Mouse (Mus musculus): Measurements from ENCODE around the gene Asap2. TPM values are rescaled to one million over a fixed set of nuclear protein-coding genes. Genes with fewer than 3 reads are reported as not detected.

The Asap2 gene
- polyA plus RNA-seq, 2 experiments = 1.0 to 2.0 TPM

DNA sequence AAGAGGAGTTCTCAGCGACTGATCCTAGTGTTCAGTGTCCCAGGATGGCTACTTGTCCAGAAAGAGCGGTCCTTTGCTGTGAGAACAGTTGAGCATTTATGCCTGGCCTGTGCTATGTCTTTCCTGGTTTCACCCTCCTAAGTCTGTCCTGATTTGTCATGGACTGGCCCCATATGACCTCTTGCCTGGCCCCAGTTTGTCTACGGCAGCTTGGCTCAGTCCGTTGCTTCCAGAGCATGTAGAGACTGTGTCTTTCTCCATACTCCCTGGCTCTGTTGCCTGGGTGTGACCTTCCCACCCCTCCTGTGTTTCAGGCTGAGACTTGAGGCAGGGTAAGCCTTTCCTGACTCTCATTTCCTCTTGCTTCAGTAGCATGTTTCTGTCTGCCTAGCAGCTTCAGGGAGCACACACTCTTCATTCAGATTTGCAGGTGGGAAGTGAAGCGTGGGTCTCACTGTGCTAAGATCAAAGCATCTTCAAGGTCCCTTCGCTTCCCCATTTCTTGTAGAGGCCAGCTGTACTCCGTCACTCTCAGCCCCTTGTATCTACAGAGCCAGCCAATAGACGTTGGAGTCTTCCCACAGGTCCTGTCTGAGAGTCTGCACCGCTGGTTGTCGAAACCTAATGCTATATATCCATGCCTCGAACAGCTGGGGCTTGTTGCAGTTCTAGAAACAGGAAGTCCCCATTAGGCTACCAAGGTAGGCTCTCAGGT is 181.7 kb downstream of the Asap2 start:
- no peak overlapping the region for H3K4me3 ChIP-seq (ENCODE audit: insufficient read depth in 1 of 2, low read depth in 2 of 2, low read length in 2 of 2)
- H3K4me1 ChIP-seq (replicated peaks; ENCODE audit: control insufficient read depth in 2 of 2, insufficient read depth in 2 of 2, low read length in 1 of 2) = peaks cover 5 to 12% of the 10 kb centered on the region in 2 experiments
- H3K36me3 ChIP-seq (replicated peaks; ENCODE audit: control insufficient read depth, insufficient read depth, low read depth) = no peaks in the 10 kb centered on the region
- ATAC-seq (ENCODE audit: insufficient read depth) = no peak
- no peak overlapping the region for H3K27ac ChIP-seq
- TF ChIP-seq EP300 (IDR thresholded peaks at IDR 0.05; ENCODE audit: low read depth) (no peak), CTCF (IDR thresholded peaks at IDR 0.05; ENCODE audit: low read depth) (no peak)
- H3K9ac ChIP-seq (replicated peaks) = no peak overlapping the region
- no peak for DNase-seq (ENCODE audit: low read depth in 3 of 3, low spot score in 3 of 3)
- H3K9me3 ChIP-seq (ENCODE audit: control insufficient read depth, low read length) = no peaks in the 10 kb centered on the region
- 70% methylated on average over 11 of the region's 11 CpGs for WGBS (ENCODE audit: insufficient replicate concordance)
- H3K4me2 ChIP-seq (ENCODE audit: low read depth) = no peak overlapping the region
- H3K27me3 ChIP-seq (ENCODE audit: control insufficient read depth, insufficient read depth, low read length) = no peaks in the 10 kb centered on the region

DNA sequence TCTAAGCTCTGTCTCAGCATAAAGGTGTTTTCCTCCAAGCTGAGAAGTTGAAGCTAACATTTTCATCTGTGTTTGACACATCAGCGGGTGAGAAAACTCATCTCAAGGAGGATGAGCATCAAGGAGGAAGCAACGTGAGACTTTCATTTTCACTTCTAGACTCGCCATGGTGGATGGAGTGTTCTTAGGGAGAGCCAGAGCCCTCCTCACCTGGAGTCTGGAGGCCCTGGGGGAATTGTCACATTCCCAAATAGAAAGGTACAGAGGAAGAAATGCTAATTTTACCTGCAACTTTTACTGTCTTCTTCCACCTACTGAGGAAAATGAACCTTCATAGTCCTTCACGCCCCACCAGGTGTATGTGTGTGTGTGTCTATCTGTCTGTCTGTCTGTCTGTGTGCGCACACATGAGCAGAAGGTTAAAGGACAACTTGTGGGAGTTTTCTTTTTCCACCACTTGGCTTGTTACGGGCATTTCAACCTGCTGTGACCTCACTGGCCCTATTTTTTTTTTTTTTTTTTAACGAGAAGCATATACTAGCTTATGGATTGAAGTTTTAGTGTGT is 183.7 kb downstream of the Asap2 start:
- DNase-seq (ENCODE audit: low read depth in 3 of 3, low spot score in 3 of 3) (no peak), ATAC-seq (ENCODE audit: insufficient read depth) (no peak)
- TF ChIP-seq CTCF (IDR thresholded peaks at IDR 0.05; ENCODE audit: low read depth) (no peak), EP300 (IDR thresholded peaks at IDR 0.05; ENCODE audit: low read depth) (no peak)
- H3K9ac ChIP-seq (replicated peaks) = no peak overlapping the region
- H3K27ac ChIP-seq = no peak overlapping the region
- 0 out of 4 replicates have a peak, but pooled peaks cover 0 to 2% of the 10 kb centered on the region in 2 experiments for H3K4me1 ChIP-seq (replicated peaks; ENCODE audit: control insufficient read depth in 2 of 2, insufficient read depth in 2 of 2, low read length in 1 of 2)
- H3K4me3 ChIP-seq (ENCODE audit: insufficient read depth in 1 of 2, low read depth in 2 of 2, low read length in 2 of 2) = no peak overlapping the region
- no peaks in the 10 kb centered on the region for H3K9me3 ChIP-seq (ENCODE audit: control insufficient read depth, low read length)
- H3K4me2 ChIP-seq (ENCODE audit: low read depth) = no peak overlapping the region
- H3K36me3 ChIP-seq (replicated peaks; ENCODE audit: control insufficient read depth, insufficient read depth, low read depth) = no peaks in the 10 kb centered on the region
- no peaks in the 10 kb centered on the region for H3K27me3 ChIP-seq (ENCODE audit: control insufficient read depth, insufficient read depth, low read length)
- 63% methylated on average over 7 of the region's 7 CpGs for WGBS (ENCODE audit: insufficient replicate concordance)

DNA sequence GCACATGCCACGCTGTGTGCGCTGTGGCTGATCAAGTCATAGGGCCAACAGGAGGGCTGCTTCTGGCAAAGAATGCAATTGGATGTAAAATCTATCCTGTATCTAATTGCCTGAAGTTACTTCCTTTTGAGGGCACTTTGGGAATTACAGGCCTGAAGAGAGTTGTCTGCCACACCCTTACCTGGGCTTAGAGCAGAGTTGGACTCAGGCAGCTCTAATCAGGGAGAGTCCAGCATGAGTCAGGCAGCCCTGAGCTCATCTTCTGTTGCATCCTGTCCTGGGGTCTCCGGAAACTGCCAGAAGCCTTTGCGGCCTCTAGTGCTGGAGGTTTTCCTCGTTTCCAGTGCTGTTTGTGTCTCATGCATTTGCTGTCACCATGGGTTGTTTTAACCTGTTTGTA is 186.1 kb downstream of the Asap2 start:
- Histone ChIP-seq H3K9me3 (ENCODE audit: control insufficient read depth, low read length) (no peaks in the 10 kb centered on the region), H3K27ac (no peak overlapping the region), H3K27me3 (ENCODE audit: control insufficient read depth, insufficient read depth, low read length) (no peaks in the 10 kb centered on the region), H3K9ac (replicated peaks) (no peak overlapping the region), H3K4me1 (replicated peaks; ENCODE audit: control insufficient read depth in 2 of 2, insufficient read depth in 2 of 2, low read length in 1 of 2) (peaks cover 0 to 11% of the 10 kb centered on the region in 2 experiments; a peak in 2 of 4 replicates), H3K4me2 (ENCODE audit: low read depth) (no peak overlapping the region), H3K36me3 (replicated peaks; ENCODE audit: control insufficient read depth, insufficient read depth, low read depth) (no peaks in the 10 kb centered on the region), H3K4me3 (ENCODE audit: insufficient read depth in 1 of 2, low read depth in 2 of 2, low read length in 2 of 2) (no peak overlapping the region)
- DNase-seq (ENCODE audit: low read depth in 3 of 3, low spot score in 3 of 3) (no peak), ATAC-seq (ENCODE audit: insufficient read depth) (no peak)
- WGBS (ENCODE audit: insufficient replicate concordance) = 74% methylated on average over 5 of the region's 5 CpGs
- TF ChIP-seq CTCF (IDR thresholded peaks at IDR 0.05; ENCODE audit: low read depth) (no peak), EP300 (IDR thresholded peaks at IDR 0.05; ENCODE audit: low read depth) (no peak)

DNA sequence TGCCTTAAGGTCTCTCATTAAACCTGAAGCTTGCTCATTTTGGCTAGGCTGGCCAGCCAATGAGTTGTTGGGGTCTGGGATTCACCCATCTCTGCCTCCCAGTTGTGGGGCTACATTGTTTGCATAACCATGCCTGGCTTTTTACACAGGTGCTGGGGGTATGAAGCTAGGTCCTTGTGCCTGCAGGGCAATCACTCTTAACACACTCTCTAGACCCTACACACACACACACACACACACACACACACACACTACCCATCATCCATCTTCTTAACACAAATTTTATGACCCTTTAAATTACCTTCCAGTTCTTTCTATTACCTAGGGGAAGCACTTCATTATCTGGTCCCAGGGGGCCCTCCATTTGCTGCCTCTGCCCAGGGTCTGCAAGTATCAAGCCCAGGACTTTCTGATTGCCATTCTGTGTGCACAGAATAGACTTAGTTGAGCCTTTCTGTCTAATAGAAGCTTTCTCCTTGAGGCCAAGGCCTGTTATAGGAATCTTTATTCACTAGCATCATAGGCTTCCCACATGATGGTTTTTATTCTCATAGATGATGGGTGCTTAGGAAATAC is 187.0 kb downstream of the Asap2 start:
- Histone ChIP-seq H3K27me3 (ENCODE audit: control insufficient read depth, insufficient read depth, low read length) (no peaks in the 10 kb centered on the region), H3K9me3 (ENCODE audit: control insufficient read depth, low read length) (no peaks in the 10 kb centered on the region), H3K27ac (no peak overlapping the region), H3K9ac (replicated peaks) (no peak overlapping the region), H3K4me2 (ENCODE audit: low read depth) (no peak overlapping the region), H3K36me3 (replicated peaks; ENCODE audit: control insufficient read depth, insufficient read depth, low read depth) (no peaks in the 10 kb centered on the region), H3K4me1 (replicated peaks; ENCODE audit: control insufficient read depth in 2 of 2, insufficient read depth in 2 of 2, low read length in 1 of 2) (peaks cover 0 to 11% of the 10 kb centered on the region in 2 experiments; a peak in 2 of 4 replicates), H3K4me3 (ENCODE audit: insufficient read depth in 1 of 2, low read depth in 2 of 2, low read length in 2 of 2) (no peak overlapping the region)
- ATAC-seq (ENCODE audit: insufficient read depth) (no peak), DNase-seq (ENCODE audit: low read depth in 3 of 3, low spot score in 3 of 3) (no peak)
- no peak for TF ChIP-seq EP300 (IDR thresholded peaks at IDR 0.05; ENCODE audit: low read depth)
- no peak for TF ChIP-seq CTCF (IDR thresholded peaks at IDR 0.05; ENCODE audit: low read depth)

DNA sequence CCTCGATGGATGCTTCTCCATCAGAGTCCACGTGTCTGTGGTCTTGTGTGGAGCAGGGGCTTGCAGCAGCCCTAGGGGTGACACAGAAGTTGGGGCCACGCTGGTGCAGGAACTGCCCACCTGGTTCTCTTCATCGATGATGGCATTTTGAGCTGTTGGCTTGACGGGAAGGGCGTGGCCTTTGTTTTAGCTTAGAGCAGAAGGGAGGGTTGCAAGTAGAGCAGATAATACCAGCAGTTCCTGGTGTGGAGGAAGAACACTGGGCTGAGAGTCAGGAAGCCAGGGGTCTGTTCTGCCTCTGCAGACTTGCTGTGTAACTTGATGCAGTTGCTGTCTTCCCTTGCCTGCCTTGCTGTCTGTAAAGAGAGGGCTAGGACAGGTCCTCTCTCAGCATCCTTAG is 189.8 kb downstream of the Asap2 start:
- WGBS (ENCODE audit: insufficient replicate concordance) = 40% methylated on average over 6 of the region's 6 CpGs
- ATAC-seq (ENCODE audit: insufficient read depth) = peak; percentile 33; the same call in 1 of the 2 replicates
- TF ChIP-seq EP300 (IDR thresholded peaks at IDR 0.05; ENCODE audit: low read depth) (no peak), CTCF (IDR thresholded peaks at IDR 0.05; ENCODE audit: low read depth) (no peak)
- no peak overlapping the region for H3K4me2 ChIP-seq (ENCODE audit: low read depth)
- H3K4me1 ChIP-seq (replicated peaks; ENCODE audit: control insufficient read depth in 2 of 2, insufficient read depth in 2 of 2, low read length in 1 of 2) = peaks cover 0 to 11% of the 10 kb centered on the region in 2 experiments; a peak in 2 of 4 replicates
- no peak overlapping the region for H3K9ac ChIP-seq (replicated peaks)
- H3K27ac ChIP-seq = no peak overlapping the region
- H3K9me3 ChIP-seq (ENCODE audit: control insufficient read depth, low read length) = no peaks in the 10 kb centered on the region
- H3K4me3 ChIP-seq (ENCODE audit: insufficient read depth in 1 of 2, low read depth in 2 of 2, low read length in 2 of 2) = no peak overlapping the region
- no peaks in the 10 kb centered on the region for H3K36me3 ChIP-seq (replicated peaks; ENCODE audit: control insufficient read depth, insufficient read depth, low read depth)
- H3K27me3 ChIP-seq (ENCODE audit: control insufficient read depth, insufficient read depth, low read length) = no peaks in the 10 kb centered on the region
- no peak for DNase-seq (ENCODE audit: low read depth in 3 of 3, low spot score in 3 of 3)
